Mouse (Mus musculus): Measurements from ENCODE around the gene Vwa1.

Vwa1 gene

GRCm38 (mm10) chr4:155774280-155774754 lies at the start of gene Vwa1:
Gene Vwa1 (minus strand): TSS chr4:155774698.
- in situ Hi-C loops (cut with MboI, MseI): no loop called here

DNA sequence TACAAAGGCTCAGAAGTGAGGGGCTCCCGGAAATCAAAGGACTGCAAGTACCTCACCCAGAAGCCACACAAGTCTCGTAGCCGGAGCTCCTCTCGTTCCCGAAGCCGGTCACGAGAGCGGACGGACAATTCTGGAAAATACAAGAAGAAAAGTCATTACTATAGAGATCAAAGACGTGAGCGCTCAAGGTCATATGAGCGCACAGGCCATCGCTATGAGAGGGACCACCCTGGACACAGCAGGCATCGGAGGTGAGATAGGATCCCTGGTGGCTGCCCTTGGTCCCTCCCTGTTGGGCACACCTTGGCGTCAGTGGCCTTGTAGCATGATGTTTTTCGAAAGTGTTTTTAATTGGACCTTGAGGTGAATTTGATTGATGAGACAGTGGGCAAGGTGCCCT lies 48.9 kb upstream of the Vwa1 start:
- in situ Hi-C loops (cut with MboI, MseI): no loop called here

DNA sequence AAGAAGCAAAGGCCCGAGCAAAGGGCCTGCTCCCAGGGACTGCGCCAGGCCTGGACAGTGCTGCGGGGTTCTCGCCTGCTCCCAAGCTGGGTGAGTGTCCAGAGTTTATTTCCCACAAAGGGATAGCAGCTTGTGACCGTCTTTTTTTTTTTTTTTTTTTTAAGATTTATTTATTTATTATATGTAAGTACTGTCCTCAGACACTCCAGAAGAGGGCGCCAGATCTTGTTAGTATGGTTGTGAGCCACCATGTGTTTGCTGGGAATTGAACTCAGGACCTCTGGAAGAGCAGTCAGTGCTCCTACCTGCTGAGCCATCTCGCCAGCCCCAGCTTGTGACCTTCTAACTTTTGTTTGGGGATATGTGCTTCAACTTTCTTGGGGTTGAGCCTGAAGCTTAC lies 46.5 kb upstream of the Vwa1 start:
- in situ Hi-C loops (cut with MboI, MseI): no loop called here

GRCm38 (mm10) chr4:155817533-155817932 lies 43.0 kb upstream of the Vwa1 start:
- in situ Hi-C loops (cut with MboI, MseI): no loop called here

DNA sequence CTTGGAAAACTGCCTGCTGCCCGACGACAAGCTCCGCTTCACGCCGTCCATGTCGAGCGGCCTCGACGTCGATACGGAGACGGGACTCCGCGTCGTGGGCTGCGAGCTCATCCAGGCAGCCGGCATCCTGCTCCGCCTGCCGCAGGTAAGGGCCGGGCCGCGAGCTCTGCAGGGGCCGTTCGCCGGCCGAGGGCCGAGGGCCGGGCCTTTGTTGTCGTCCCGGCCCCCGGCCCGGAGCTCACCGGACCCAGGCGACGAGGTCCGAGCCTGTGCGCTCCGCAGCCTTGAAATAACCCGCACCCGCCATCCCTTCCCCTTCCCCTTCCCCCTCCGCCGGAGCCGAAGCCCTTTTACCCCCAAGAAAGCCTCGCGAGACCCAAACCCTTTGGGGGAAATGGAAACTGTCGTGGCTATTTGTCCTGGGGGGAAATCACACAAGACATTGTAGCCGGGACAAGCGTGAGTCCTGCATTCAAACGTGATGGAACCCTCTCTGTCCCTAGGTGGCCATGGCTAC lies 38.2 kb upstream of the Vwa1 start:
- in situ Hi-C loops (cut with MboI, MseI): no loop called here

GRCm38 (mm10) chr4:155811929-155812664 lies 37.6 kb upstream of the Vwa1 start, which contains the start of gene Ccnl2:
Gene Ccnl2 (plus strand): TSS chr4:155812489.
- in situ Hi-C loops (cut with MboI, MseI): no loop called here

GRCm38 (mm10) chr4:155807841-155808240 lies 33.3 kb upstream of the Vwa1 start:
- in situ Hi-C loops (cut with MboI, MseI): no loop called here

DNA sequence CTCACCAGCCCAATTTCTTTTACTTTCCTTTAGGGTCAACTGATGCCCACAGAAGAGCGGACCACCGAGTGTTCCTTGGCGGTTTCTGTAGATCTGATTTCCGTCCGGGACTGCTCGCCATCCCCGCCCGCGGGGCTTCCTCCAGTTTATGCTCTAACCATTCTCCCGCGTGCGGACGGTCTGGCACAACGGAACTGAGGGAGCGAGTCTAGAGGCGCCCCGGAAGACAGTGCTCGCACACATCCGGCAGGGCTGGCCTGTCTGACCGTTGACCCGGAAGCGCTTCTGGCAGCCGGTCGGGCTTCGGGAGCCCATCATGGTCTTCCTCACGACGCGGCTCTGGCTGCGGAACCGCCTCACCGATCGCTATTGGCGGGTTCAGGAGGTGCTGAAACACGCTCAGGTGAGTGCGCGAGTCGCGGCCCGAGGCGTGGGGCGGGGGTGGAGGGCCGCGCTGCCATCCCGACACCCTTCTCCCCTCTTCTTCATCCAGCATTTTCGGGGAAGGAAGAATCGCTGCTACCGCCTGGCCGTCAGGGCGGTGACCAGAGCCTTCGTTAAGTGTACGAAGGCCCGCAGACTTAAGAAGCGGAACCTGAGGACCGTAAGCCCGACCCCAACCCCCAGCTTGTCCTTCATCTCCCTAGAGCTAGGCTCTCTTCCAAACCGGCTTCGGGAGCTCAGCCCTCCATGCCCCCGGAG lies 29.0 kb upstream of the Vwa1 start:
- in situ Hi-C loops (cut with MboI, MseI): no loop called here

DNA sequence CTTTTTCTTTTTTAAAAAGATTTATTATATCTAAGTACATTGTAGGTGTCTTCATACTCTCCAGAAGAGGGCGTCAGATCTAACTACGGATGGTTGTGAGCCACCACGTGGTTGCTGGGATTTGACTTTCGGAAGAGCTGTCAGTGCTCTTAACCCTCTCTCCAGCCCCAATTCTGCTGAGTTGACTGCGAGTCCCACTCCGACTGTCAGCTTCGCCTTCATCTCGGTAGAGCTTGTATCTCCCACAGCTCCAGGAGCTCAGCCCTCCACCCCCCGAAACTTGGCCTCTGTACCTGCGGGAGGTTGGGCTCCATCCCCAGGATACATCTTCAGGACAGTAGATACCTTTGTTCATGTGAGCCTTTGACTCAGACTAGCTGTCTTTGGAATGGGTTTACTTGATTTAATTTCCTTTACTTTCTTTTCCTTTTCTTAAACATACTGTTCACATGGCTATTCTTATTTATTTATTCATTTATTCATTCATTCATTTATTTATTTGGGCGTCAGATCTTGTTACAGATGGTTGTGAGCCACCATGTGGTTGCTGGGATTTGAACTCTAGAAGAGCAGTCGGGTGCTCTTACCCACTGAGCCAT lies 28.3 kb upstream of the Vwa1 start, which contains the start of gene Mrpl20:
TSS of gene Mrpl20 (plus strand) at position 138 of the 599 bp plus-strand sequence.
- in situ Hi-C loops (cut with MboI, MseI): no loop called here

DNA sequence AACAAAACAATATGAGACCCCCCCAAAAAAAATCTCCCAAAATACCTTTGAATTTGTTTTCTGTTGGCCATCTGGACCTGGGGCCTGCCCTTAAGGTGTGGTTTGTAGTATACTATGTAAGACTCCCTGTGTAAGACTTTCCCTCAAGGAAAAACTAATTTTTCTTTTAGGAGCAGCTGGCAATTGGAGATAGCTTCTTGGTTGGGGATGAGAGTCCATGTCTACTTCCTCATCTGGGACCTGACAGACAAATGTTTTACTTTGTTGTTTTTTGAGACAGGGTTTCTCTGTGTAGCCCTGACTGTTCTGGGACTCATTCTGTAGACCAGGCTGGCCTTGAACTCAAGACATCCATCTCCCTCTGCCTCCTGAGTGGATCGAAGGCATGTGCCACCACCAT lies 27.6 kb upstream of the Vwa1 start:
- in situ Hi-C loops (cut with MboI, MseI): no loop called here

- in situ Hi-C loops (cut with MboI, MseI): no loop called here
These were observed 19.2 kb upstream of the Vwa1 start for GRCm38 (mm10) chr4:155793730-155794129.

DNA sequence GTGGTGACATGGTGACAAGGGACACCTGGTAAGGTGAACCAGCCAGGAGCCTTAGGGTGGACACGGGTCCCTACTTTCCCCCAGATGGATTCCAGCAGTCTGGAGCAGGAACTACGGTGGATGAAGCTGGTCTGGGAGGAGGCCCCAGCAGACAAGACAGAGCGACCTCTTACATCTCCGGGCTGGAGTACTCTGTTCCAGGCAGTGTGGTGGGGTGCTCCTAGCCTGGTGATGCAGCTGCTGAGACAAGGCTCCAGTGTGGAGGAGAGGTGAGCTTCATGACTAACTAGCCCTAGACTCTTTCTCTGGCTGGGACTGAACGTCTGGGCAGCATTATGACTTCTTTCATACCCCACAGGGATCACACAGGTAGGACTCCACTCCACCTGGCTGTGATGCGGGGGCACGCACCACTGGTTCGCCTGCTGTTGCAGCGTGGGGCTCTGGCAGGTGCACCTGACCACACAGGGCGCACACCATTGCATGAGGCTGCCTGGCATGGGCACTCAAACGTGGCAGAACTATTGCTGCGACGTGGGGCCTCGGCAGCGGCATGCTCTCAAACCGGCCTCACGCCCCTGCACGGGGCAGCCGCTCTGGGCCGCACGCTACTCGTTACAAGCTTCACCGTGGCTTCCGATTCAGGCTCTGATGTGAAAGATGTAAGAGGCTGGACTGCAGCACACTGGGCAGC lies 16.9 kb upstream of the Vwa1 start:
- in situ Hi-C loops (cut with MboI, MseI): no loop called here

DNA sequence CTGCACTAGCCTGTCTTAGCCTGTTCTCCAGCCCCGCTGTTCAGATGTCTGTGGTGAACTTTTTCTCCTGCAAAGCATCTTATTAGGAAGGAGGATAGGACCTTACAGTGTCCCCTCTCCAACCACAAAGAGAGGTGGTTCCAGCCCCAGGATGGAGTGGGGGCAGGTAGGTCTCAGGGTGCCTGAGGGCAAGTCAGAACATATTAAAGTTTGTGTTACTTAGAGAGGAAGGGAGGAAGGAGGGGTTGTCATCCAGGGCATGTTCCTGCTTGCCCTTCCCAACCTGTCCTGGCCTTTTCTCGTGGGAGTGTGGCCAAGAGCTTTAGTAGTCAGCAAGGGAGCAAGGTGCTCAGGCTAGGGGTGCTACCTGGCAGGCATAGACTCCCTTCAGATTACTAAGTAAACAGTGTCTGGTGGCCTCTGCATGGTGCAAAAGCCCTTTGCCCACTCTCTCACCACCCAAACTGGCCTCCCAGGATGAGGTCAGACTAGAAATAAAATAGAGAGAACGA lies 16.2 kb upstream of the Vwa1 start:
- in situ Hi-C loops (cut with MboI, MseI): no loop called here

DNA sequence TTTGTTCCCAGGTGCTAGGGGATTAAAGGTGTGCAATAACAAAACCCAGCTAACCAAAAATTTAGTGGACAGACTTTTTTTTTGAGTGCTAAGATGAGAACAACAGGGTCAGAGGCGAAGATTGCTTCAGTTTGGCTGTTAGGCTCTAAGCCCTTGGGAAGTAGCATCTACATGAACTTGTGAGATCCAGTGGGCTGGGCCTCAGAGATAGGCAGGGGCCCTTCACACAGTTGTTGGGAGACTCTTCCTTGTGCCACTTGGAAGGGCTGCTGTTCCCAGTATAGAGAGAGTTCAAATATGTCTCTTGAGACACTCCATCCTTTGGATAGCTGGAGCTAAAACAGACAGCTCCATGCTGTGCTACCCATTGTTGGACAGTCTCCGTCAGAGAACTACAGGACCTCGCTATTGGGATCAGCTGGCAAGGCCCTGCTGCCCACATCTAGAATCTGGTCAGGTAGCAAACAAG lies 15.6 kb upstream of the Vwa1 start, which contains the start of gene Ankrd65:
TSS of gene Ankrd65 (plus strand) at position 419 of the 469 bp plus-strand sequence.
- in situ Hi-C loops (cut with MboI, MseI): no loop called here

- in situ Hi-C loops (cut with MboI, MseI): loop anchor here (5.0 kb wide), 1 partner anchor 52 kb away; no protein-coding TSS in a partner anchor
These were observed 14.3 kb upstream of the Vwa1 start for GRCm38 (mm10) chr4:155788833-155789232.

GRCm38 (mm10) chr4:155788300-155788699 lies 13.8 kb upstream of the Vwa1 start:
- in situ Hi-C loops (cut with MboI, MseI): loop anchor here (5.0 kb wide), 1 partner anchor 51 kb away; no protein-coding TSS in a partner anchor

- in situ Hi-C loops (cut with MboI, MseI): loop anchor here (5.0 kb wide), 1 partner anchor 49 kb away; no protein-coding TSS in a partner anchor
These were observed 11.3 kb upstream of the Vwa1 start, which contains the start of gene Tmem88b for GRCm38 (mm10) chr4:155785819-155786218. Gene Tmem88b (minus strand): TSS chr4:155785874.

DNA sequence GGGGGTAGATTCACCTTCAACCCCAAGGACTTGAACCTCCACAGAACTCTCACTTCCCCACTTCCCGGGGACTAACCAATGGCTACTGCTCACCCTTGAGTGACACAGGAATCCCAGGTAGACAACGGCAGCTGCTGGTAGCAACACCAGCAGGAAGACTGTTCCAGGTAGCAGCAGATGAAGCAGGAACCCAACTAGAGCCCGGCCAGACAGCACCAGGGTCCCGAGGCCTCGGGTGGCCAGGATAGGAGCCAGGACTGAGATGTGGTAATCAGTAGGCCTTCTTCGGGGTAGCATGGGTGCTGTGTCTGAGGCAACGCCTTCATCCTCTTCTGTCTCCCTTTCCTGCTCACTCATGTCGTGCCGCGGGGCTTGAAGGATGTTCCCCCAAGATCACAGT lies 10.7 kb upstream of the Vwa1 start:
- in situ Hi-C loops (cut with MboI, MseI): loop anchor here (5.0 kb wide), 1 partner anchor 48 kb away; no protein-coding TSS in a partner anchor

DNA sequence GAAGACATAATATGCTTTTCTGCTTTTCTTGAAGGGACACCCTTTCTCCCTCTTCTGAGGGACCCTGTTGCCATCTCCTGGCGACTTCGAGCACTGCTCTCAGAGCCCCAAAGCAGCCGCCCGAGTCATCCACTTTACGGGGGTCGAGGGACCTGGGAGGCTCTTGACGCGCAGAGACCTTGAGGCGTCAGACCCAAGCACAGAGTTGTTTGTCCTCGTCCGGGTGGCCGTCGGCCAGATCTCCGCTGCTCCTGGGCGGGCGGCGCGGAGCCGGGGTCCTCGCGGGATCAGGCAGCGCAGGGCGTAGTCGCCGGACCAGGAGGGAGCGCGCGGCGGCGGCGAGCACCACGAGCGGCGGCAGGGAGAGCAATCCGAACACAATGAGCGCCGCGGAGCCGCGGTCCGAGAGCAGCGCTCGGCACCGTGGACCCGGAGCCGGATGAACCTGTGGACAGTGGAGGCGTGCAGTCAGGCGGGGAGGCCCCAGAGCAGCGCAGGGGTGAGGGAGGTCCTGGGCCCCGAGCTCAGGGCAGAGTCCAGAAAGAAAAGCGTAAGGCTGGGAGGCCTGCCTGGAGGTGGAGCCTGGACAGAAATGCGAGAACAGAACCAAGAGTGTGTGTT lies 9.7 kb upstream of the Vwa1 start:
- in situ Hi-C loops (cut with MboI, MseI): no loop called here

DNA sequence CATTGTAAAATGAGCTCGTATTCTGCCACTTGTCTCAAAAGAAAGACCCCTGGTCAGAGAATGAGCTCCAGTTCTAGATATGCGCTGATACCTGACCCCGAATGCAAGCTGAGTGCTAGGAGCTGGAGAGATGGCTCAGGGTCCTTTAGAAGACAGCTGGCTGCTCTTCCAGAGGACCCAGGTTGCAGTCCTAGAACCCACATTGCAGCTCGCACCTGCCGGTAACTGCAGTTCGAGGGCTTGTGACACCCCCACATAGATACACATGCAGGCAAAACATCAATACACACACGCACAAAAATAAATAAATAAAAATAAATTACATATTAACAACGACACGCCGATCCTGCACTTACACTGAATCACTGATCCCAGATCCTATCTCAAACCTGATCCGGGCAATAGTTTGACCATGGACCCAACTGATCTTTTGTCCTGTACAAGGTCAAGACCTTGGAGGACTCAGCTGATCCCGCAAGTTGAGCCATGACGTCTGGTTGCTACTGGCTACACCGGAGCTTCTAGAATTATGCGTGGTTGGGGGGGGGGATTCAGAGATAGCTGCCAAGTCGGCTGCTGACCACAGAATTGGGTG lies 9.1 kb upstream of the Vwa1 start:
- in situ Hi-C loops (cut with MboI, MseI): no loop called here
